Mouse (Mus musculus): ENCODE data around the gene Atp9a. TPM values are rescaled to one million over a fixed set of nuclear protein-coding genes. Genes with fewer than 3 reads are reported as not detected.

Atp9a gene
- total RNA-seq, 2 experiments from 2014 or later, result 0.62 to 0.82 TPM

Other genes starting within 250 kb of the Atp9a start
- gene Nfatc2, start 140.8 kb downstream of the Atp9a start, total RNA-seq (2014; fragmentation: Nextera tagmentation), result 1.7 and 2.2 TPM in 2 replicates
- gene Nfatc2, start 140.8 kb downstream of the Atp9a start, total RNA-seq (2017), result 0.17 and 0.46 TPM in 2 replicates
- gene Sall4, start 25.5 kb upstream of the Atp9a start, total RNA-seq (2014; fragmentation: Nextera tagmentation), result not detected in 2 replicates
- not detected in 2 replicates for gene Sall4, start 25.5 kb upstream of the Atp9a start, total RNA-seq (2017)
- gene Zfp64, start 213.2 kb upstream of the Atp9a start, total RNA-seq (2014; fragmentation: Nextera tagmentation), result 15.3 and 23.4 TPM in 2 replicates
- 23.2 and 31.8 TPM in 2 replicates for gene Zfp64, start 213.2 kb upstream of the Atp9a start, total RNA-seq (2017)